Mouse (Mus musculus) liver, embryonic 14.5 days (tissue): Measurements from ENCODE around the gene Vasp. TPM values are rescaled to one million over a fixed set of nuclear protein-coding genes. Genes with fewer than 3 reads are reported as not detected.

Source experiments
- ATAC-seq: fragments of 200-750 bp; cut with Nextera tagmentation; 2 replicates; pipeline ENCODE4 v1.8.0; 2017; ENCODE audit warnings: moderate number of reproducible peaks, mild to moderate bottlenecking, moderate library complexity; ENCODE audit not compliant: insufficient read depth
- DNase-seq, 3 experiments: peaks; one replicate each; pipeline ENCODE4 v3.0.0-alpha.2; 2012 to 2013; ENCODE audit warnings: low read depth in 3 of 3, low spot score in 3 of 3
- H3K27ac ChIP-seq: fragments of 300-500 bp; sonication (generic); 2 replicates; pipeline ENCODE4 v1.5.1; 2014; ENCODE audit warnings: moderate library complexity, mild to moderate bottlenecking, control low read depth, inconsistent platforms
- H3K27me3 ChIP-seq: fragments of 300-500 bp; sonication (generic); 2 replicates; pipeline ENCODE4 v1.6.1; 2014; ENCODE audit warnings: mild to moderate bottlenecking, low read length, moderate library complexity; ENCODE audit not compliant: control insufficient read depth, insufficient read depth
- H3K36me3 ChIP-seq: fragments of 300-500 bp; sonication (generic); replicated peaks from 2 replicates; pipeline ENCODE4 v1.6.1; 2014; ENCODE audit warnings: low read depth; ENCODE audit not compliant: control insufficient read depth, insufficient read depth
- H3K4me1 ChIP-seq, 2 experiments: fragments of 200-500 bp in 1 of 2; fragments of 300-500 bp in 1 of 2; sonication (generic) in 1 of 2; replicated peaks; 2 replicates each; pipeline ENCODE4 v1.6.1; 2012 to 2014; ENCODE audit warnings: antibody characterized with exemption in 1 of 2, inconsistent platforms in 1 of 2, low read length in 1 of 2; ENCODE audit not compliant: control insufficient read depth in 2 of 2, insufficient read depth in 2 of 2
- H3K4me2 ChIP-seq: fragments of 300-500 bp; sonication (generic); 2 replicates; pipeline ENCODE4 v1.6.1; 2014; ENCODE audit warnings: low read depth, mild to moderate bottlenecking, control low read depth, moderate library complexity
- H3K4me3 ChIP-seq, 2 experiments: fragments of 200-500 bp in 1 of 2; fragments of 300-500 bp in 1 of 2; sonication (generic) in 1 of 2; 2 replicates each; pipeline ENCODE4 v1.5.1; 2012 to 2014; ENCODE audit warnings: low read depth in 2 of 2, low read length in 2 of 2, mild to moderate bottlenecking in 2 of 2, control low read depth in 1 of 2, inconsistent platforms in 1 of 2, moderate library complexity in 1 of 2; ENCODE audit not compliant: insufficient read depth in 1 of 2
- H3K9ac ChIP-seq: fragments of 300-500 bp; sonication (generic); replicated peaks from 2 replicates; pipeline ENCODE4 v1.6.1; 2014; ENCODE audit warnings: mild to moderate bottlenecking, control low read depth, moderate library complexity
- H3K9me3 ChIP-seq: fragments of 300-500 bp; sonication (generic); 2 replicates; pipeline ENCODE4 v1.6.1; 2016; ENCODE audit warnings: low read length, mixed read lengths; ENCODE audit not compliant: control insufficient read depth
- CTCF ChIP-seq: IDR thresholded peaks from 2 replicates; pipeline ENCODE4 v1.5.1; 2016; ENCODE audit warnings: antibody characterized with exemption, low read depth, control low read depth
- EP300 ChIP-seq: IDR thresholded peaks from 2 replicates; pipeline ENCODE4 v1.6.1; 2016; ENCODE audit warnings: antibody characterized with exemption, low read depth
- WGBS: fragments of 180-500 bp; shearing (Covaris S2); extraction: QIAGEN DNeasy Blood & Tissue Kit; methylation state at CpG from one replicate; pipeline ENCODE4 v1.1.7; 2014; ENCODE audit not compliant: insufficient replicate concordance; 5-methylcytosine and 5-hydroxymethylcytosine counted together
- polyA plus RNA-seq, 2 experiments: library from polyadenylated mRNA; depleted of rRNA in 1 of 2; stranded (reverse) in 1 of 2; unstranded in 1 of 2; fragments of >200 nt; fragmentation: Nextera tagmentation in 1 of 2; extraction: Ambion mirVana in 1 of 2; gene quantifications; 2 replicates each; pipeline versions ENCODE4 v1.2.1 to v1.2.3; 2012 to 2014

Gene Vasp
- polyA plus RNA-seq, 2 experiments = 25.5 to 39.9 TPM

- Histone ChIP-seq H3K4me1 (no peaks in the 10 kb centered on the region; a peak in 1 of 4 replicates), H3K9ac (no peak overlapping the region), H3K9me3 (no peaks in the 10 kb centered on the region), H3K27ac (no peak overlapping the region), H3K36me3 (no peaks in the 10 kb centered on the region), H3K4me3 (no peak overlapping the region), H3K4me2 (no peak overlapping the region), H3K27me3 (peaks cover 24% of the 10 kb centered on the region)
- DNase-seq (no peak), ATAC-seq (no peak)
- TF ChIP-seq EP300 (no peak), CTCF (no peak)
- WGBS = 21% methylated on average over 5 of the region's 5 CpGs
Observed at GRCm38 (mm10) chr7:19217492-19217891, 54.1 kb downstream of the Vasp start.

- no peak for TF ChIP-seq EP300
- TF ChIP-seq CTCF = no peak
- no peak for DNase-seq
- H3K36me3 ChIP-seq = no peaks in the 10 kb centered on the region
- H3K4me3 ChIP-seq = no peak overlapping the region
- H3K4me2 ChIP-seq = no peak overlapping the region
- H3K27ac ChIP-seq = no peak overlapping the region
- no peak overlapping the region for H3K9ac ChIP-seq
- no peaks in the 10 kb centered on the region; the same call in 1 of the 2 replicates for H3K9me3 ChIP-seq
- no peak for ATAC-seq
- no peaks in the 10 kb centered on the region; a peak in 2 of 4 replicates for H3K4me1 ChIP-seq
- peaks cover 37% of the 10 kb centered on the region for H3K27me3 ChIP-seq
- WGBS = 30% methylated on average over 9 of the region's 9 CpGs
Observed at GRCm38 (mm10) chr7:19214940-19215339, 56.7 kb downstream of the Vasp start.

- TF ChIP-seq CTCF (no peak), EP300 (no peak)
- Histone ChIP-seq H3K4me3 (no peak overlapping the region), H3K27ac (no peak overlapping the region), H3K9me3 (no peaks in the 10 kb centered on the region; the same call in 1 of the 2 replicates), H3K4me1 (no peaks in the 10 kb centered on the region; a peak in 2 of 4 replicates), H3K9ac (no peak overlapping the region), H3K27me3 (peaks cover 37% of the 10 kb centered on the region), H3K4me2 (no peak overlapping the region), H3K36me3 (no peaks in the 10 kb centered on the region)
- DNase-seq = no peak
- no peak for ATAC-seq
- WGBS = 47% methylated on average over 7 of the region's 7 CpGs
Observed at GRCm38 (mm10) chr7:19214369-19214768, 57.2 kb downstream of the Vasp start.

- ATAC-seq (no peak), DNase-seq (no peak)
- no peaks in the 10 kb centered on the region for H3K36me3 ChIP-seq
- peaks cover 37% of the 10 kb centered on the region for H3K27me3 ChIP-seq
- H3K27ac ChIP-seq = no peak overlapping the region
- no peak overlapping the region for H3K4me3 ChIP-seq
- TF ChIP-seq CTCF (no peak), EP300 (no peak)
- H3K4me2 ChIP-seq = no peak overlapping the region
- H3K9ac ChIP-seq = no peak overlapping the region
- 45% methylated on average over 2 of the region's 2 CpGs for WGBS
- H3K9me3 ChIP-seq = no peaks in the 10 kb centered on the region; the same call in 1 of the 2 replicates
- no peaks in the 10 kb centered on the region; a peak in 2 of 4 replicates for H3K4me1 ChIP-seq
Observed at GRCm38 (mm10) chr7:19213385-19213784, 58.2 kb downstream of the Vasp start.

- Histone ChIP-seq H3K4me1 (no peaks in the 10 kb centered on the region; a peak in 1 of 4 replicates), H3K4me3 (peak within 1 kb of the TSS; percentile 26 to 34; a peak in 3 of 4 replicates), H3K9me3 (no peaks in the 10 kb centered on the region; the same call in 1 of the 2 replicates), H3K9ac (peak within 1 kb of the TSS; percentile 18; the same call in 1 of the 2 replicates), H3K36me3 (no peaks in the 10 kb centered on the region), H3K27ac (no peak within 1 kb of the TSS), H3K27me3 (peaks cover 37% of the 10 kb centered on the region), H3K4me2 (peak within 1 kb of the TSS; percentile 53)
- ATAC-seq = no peak
- no peak for TF ChIP-seq CTCF
- TF ChIP-seq EP300 = no peak
- WGBS = 4% methylated on average over 29 of the region's 30 CpGs
- no peak for DNase-seq
Observed at GRCm38 (mm10) chr7:19211996-19212755, 59.4 kb downstream of the Vasp start, which contains the start of gene Gpr4. TSS of gene Gpr4 (plus strand) at chr7:19212538.
